ENCODE assay signal across 15 mouse cellular contexts in genomic region chr3:54589976-54590375, GRCm38 (mm10).
A peak's percentile ranks its signal among the peaks of the same experiment; 100 is the strongest.
DNase-seq lines count a peak whose midpoint lies in the region; ATAC-seq and TF ChIP-seq lines count a peak whose summit lies in the region.
"Had no signal": no experiment of that assay in that cellular context is flagged by ENCODE, and none has a peak within 500 bp of the region (broad histone marks: within the 10 kb centered on the region; RNA-seq: fewer than 3 reads in every experiment).

No protein-coding gene starts in this region.

- in situ Hi-C loops in CH12.LX (cut with MboI; ENCODE audit: low pct_ligation_motif_present, low pct_unique_long_range_greater_than_20kb, low sequenced_read_pairs) = no loop called here

- no peaks in the 10 kb centered on the region for H3K79me2 ChIP-seq in CH12.LX (replicated peaks; ENCODE audit: control insufficient read depth, extremely low read depth, insufficient read depth, poor library complexity, severe bottlenecking)

- ATAC-seq in liver, postnatal 0 days = no peak
- ATAC-seq in kidney, embryonic 16.5 days (ENCODE audit: low FRiP score, low TSS enrichment) = no peak

- DNase-seq in CD4-positive helper T cell, adult 2 months (ENCODE audit: low read depth, low spot score) = peak; percentile 54
- peak; percentile 73 for DNase-seq in CH12.LX (ENCODE audit: extremely low read depth)
- peak; percentile 52 for DNase-seq in liver, postnatal 0 days
- peak; percentile 72 for DNase-seq in splenic B cell, adult 2 months (ENCODE audit: low read depth, low spot score)
- no peak for DNase-seq in kidney, adult 11 months
- no peak for DNase-seq in retina, embryonic 14.5 days (ENCODE audit: low spot score)
- no peak for DNase-seq in adrenal gland, postnatal 36 days
- DNase-seq: adrenal gland, adult 8-10 months; cerebellum, adult 11 months; kidney, postnatal 14 days had no signal

- H3K9ac ChIP-seq in CH12.LX (ENCODE audit: insufficient read depth, low read depth) = no peak overlapping the region
- H3K9ac ChIP-seq in liver, postnatal 0 days (replicated peaks) = no peak overlapping the region
- H3K9ac ChIP-seq in kidney, embryonic 16.5 days (replicated peaks; ENCODE audit: low read length) = no peak overlapping the region
- H3K9ac ChIP-seq: heart, embryonic 15.5 days; liver, embryonic 14.5 days had no signal

- 0 out of 2 replicates have a peak overlapping the region, but pooled peaks have one; percentile 16 for H3K4me2 ChIP-seq in CH12.LX (ENCODE audit: insufficient read depth, low read depth, poor library complexity, severe bottlenecking)
- H3K4me2 ChIP-seq in liver, postnatal 0 days (ENCODE audit: low read depth, low read length) = no peak overlapping the region
- H3K4me2 ChIP-seq in kidney, embryonic 16.5 days (replicated peaks; ENCODE audit: low read depth, low read length) = no peak overlapping the region
- H3K4me2 ChIP-seq: heart, embryonic 15.5 days; midbrain, embryonic 11.5 days had no signal

- no peak for TF ChIP-seq CTCF in CH12.LX (conservative IDR thresholded peaks at IDR 0.05 in 1 of 2, IDR thresholded peaks at IDR 0.05 in 1 of 2; ENCODE audit: low read depth in 2 of 2, low read length in 2 of 2)
- no peak for TF ChIP-seq CTCF in liver, postnatal 0 days (IDR thresholded peaks at IDR 0.05; ENCODE audit: low read depth)

- TF ChIP-seq POLR2A in CH12.LX (IDR thresholded peaks at IDR 0.05; ENCODE audit: low read depth, low read length) = peak; percentile 65

- H3K27ac ChIP-seq in CH12.LX (ENCODE audit: insufficient read depth, low read depth) = peak overlapping the region; percentile 30
- no peak overlapping the region for H3K27ac ChIP-seq in liver, postnatal 0 days (ENCODE audit: low read depth)
- H3K27ac ChIP-seq in kidney, embryonic 16.5 days (ENCODE audit: low read length) = no peak overlapping the region
- H3K27ac ChIP-seq: heart, embryonic 15.5 days; liver, embryonic 14.5 days; stomach, postnatal 0 days had no signal

- TF ChIP-seq RAD21 in CH12.LX (IDR thresholded peaks at IDR 0.05; ENCODE audit: low read depth, low read length) = no peak

- peak; percentile 64 for TF ChIP-seq EP300 in CH12.LX (IDR thresholded peaks at IDR 0.05; ENCODE audit: low read length)
- TF ChIP-seq EP300 in liver, postnatal 0 days (IDR thresholded peaks at IDR 0.05; ENCODE audit: low read depth) = no peak

- 45% methylated on average over 9 of the region's 9 CpGs for WGBS in liver, postnatal 0 days (ENCODE audit: insufficient replicate concordance)
- 72% methylated on average over 9 of the region's 9 CpGs for WGBS in kidney, embryonic 16.5 days

- no peak overlapping the region for H3K4me3 ChIP-seq in CH12.LX (replicated peaks in 1 of 3; ENCODE audit: low read depth in 2 of 3, low read length in 2 of 3, poor library complexity in 1 of 3)
- H3K4me3 ChIP-seq in liver, postnatal 0 days (ENCODE audit: low read depth, low read length) = no peak overlapping the region
- H3K4me3 ChIP-seq in kidney, embryonic 16.5 days (ENCODE audit: low read length) = no peak overlapping the region
- H3K4me3 ChIP-seq: heart, embryonic 15.5 days had no signal

- no peaks in the 10 kb centered on the region for H3K36me3 ChIP-seq in CH12.LX (replicated peaks in 1 of 2; ENCODE audit: control insufficient read depth in 1 of 2, insufficient read depth in 1 of 2, low read length in 1 of 2)
- H3K36me3 ChIP-seq in liver, postnatal 0 days (replicated peaks; ENCODE audit: insufficient read depth, low read length) = no peaks in the 10 kb centered on the region
- no peaks in the 10 kb centered on the region for H3K36me3 ChIP-seq in splenic B cell, adult 2 months (ENCODE audit: control insufficient read depth, insufficient read depth, low read length, poor library complexity, severe bottlenecking)
- no peaks in the 10 kb centered on the region for H3K36me3 ChIP-seq in kidney, embryonic 16.5 days (ENCODE audit: insufficient read depth, low read length)
- H3K36me3 ChIP-seq: heart, embryonic 15.5 days had no signal

- peaks cover 4% of the 10 kb centered on the region for H3K9me3 ChIP-seq in CH12.LX (replicated peaks; ENCODE audit: low read length)
- no peaks in the 10 kb centered on the region for H3K9me3 ChIP-seq in liver, postnatal 0 days (ENCODE audit: low read length)
- H3K9me3 ChIP-seq in kidney, embryonic 16.5 days (ENCODE audit: low read length) = peaks cover 7% of the 10 kb centered on the region; the same call in 1 of the 2 replicates
- H3K9me3 ChIP-seq: heart, embryonic 15.5 days had no signal

- H3K27me3 ChIP-seq in CH12.LX (replicated peaks) = no peaks in the 10 kb centered on the region
- no peaks in the 10 kb centered on the region for H3K27me3 ChIP-seq in liver, postnatal 0 days (ENCODE audit: insufficient read depth, low read length)
- peaks cover 2% of the 10 kb centered on the region; the same call in 1 of the 2 replicates for H3K27me3 ChIP-seq in splenic B cell, adult 2 months (ENCODE audit: control insufficient read depth, insufficient read depth, low read length, poor library complexity, severe bottlenecking)
- H3K27me3 ChIP-seq in kidney, embryonic 16.5 days (ENCODE audit: insufficient read depth, low read length) = no peaks in the 10 kb centered on the region
- H3K27me3 ChIP-seq: heart, embryonic 15.5 days had no signal

- peaks cover 11 to 54% of the 10 kb centered on the region in 2 experiments for H3K4me1 ChIP-seq in CH12.LX (ENCODE audit: control insufficient read depth in 1 of 2, insufficient read depth in 2 of 2)
- H3K4me1 ChIP-seq in liver, postnatal 0 days (ENCODE audit: insufficient read depth) = no peaks in the 10 kb centered on the region
- peaks cover 9% of the 10 kb centered on the region for H3K4me1 ChIP-seq in kidney, embryonic 16.5 days (ENCODE audit: insufficient read depth, low read length)
- H3K4me1 ChIP-seq: heart, embryonic 15.5 days had no signal

- dilution Hi-C loops in CH12.LX (cut with MboI; ENCODE audit: extremely low pct_ligation_motif_present, extremely low pct_unique_long_range_greater_than_20kb, low sequenced_read_pairs) = no loop called here

TF ChIP-seq in CH12.LX, 34 proteins besides CTCF, POLR2A, EP300 and RAD21:
- TF ChIP-seq MYC (IDR thresholded peaks at IDR 0.05; ENCODE audit: low read depth, low read length) = no peak
- peak; percentile 28; the same call in 1 of the 2 replicates for TF ChIP-seq MAX (IDR thresholded peaks at IDR 0.05; ENCODE audit: low read length)
- no peak for TF ChIP-seq MAFK (IDR thresholded peaks at IDR 0.05; ENCODE audit: insufficient replicate concordance, low read length)
- peak; percentile 80; the same call in 1 of the 2 replicates for TF ChIP-seq E2F4 (IDR thresholded peaks at IDR 0.05; ENCODE audit: insufficient replicate concordance, low read depth, low read length)
- TF ChIP-seq MAZ (IDR thresholded peaks at IDR 0.05; ENCODE audit: low read depth, low read length) = no peak
- no peak for TF ChIP-seq CHD2 (IDR thresholded peaks at IDR 0.05; ENCODE audit: low read length)
- peak; percentile 70 for TF ChIP-seq TCF12 (IDR thresholded peaks at IDR 0.05; ENCODE audit: low read depth, low read length)
- TF ChIP-seq MEF2A (IDR thresholded peaks at IDR 0.05; ENCODE audit: borderline replicate concordance, low read depth, low read length) = peak; percentile 55; the same call in 1 of the 2 replicates
- peak; percentile 21; the same call in 1 of the 2 replicates for TF ChIP-seq SIN3A (IDR thresholded peaks at IDR 0.05; ENCODE audit: low read length)
- no peak for TF ChIP-seq POLR2AphosphoS2 (IDR thresholded peaks at IDR 0.05; ENCODE audit: low read depth, low read length)
- no peak for TF ChIP-seq ZKSCAN1 (IDR thresholded peaks at IDR 0.05; ENCODE audit: borderline replicate concordance, low read depth, low read length)
- TF ChIP-seq ZNF384 (IDR thresholded peaks at IDR 0.05; ENCODE audit: low read depth, low read length) = no peak; the same call in 1 of the 2 replicates
- no peak for TF ChIP-seq UBTF (IDR thresholded peaks at IDR 0.05; ENCODE audit: low read depth, low read length)
- no peak for TF ChIP-seq ZMIZ1 (IDR thresholded peaks at IDR 0.05; ENCODE audit: low read depth, low read length)
- no peak for TF ChIP-seq ZC3H11A (IDR thresholded peaks at IDR 0.05; ENCODE audit: low read depth, low read length)
- TF ChIP-seq NELFE (IDR thresholded peaks at IDR 0.05; ENCODE audit: low read depth, low read length) = no peak
- TF ChIP-seq SMC3 (IDR thresholded peaks at IDR 0.05; ENCODE audit: low read depth, low read length) = no peak
- no peak for TF ChIP-seq PAX5 (IDR thresholded peaks at IDR 0.05; ENCODE audit: low read length)
- TF ChIP-seq USF1 (IDR thresholded peaks at IDR 0.05; ENCODE audit: low read depth, low read length) = no peak
- no peak for TF ChIP-seq GABPA (IDR thresholded peaks at IDR 0.05; ENCODE audit: insufficient replicate concordance, low read depth, low read length)
- peak; percentile 88 for TF ChIP-seq ELF1 (IDR thresholded peaks at IDR 0.05; ENCODE audit: low read depth, low read length)
- no peak for TF ChIP-seq CHD1 (IDR thresholded peaks at IDR 0.05; ENCODE audit: low read depth, low read length)
- TF ChIP-seq USF2 (conservative IDR thresholded peaks at IDR 0.05; ENCODE audit: low read depth, low read length) = no peak
- TF ChIP-seq ETS1 (conservative IDR thresholded peaks at IDR 0.05; ENCODE audit: low read depth, low read length) = no peak; the same call in 1 of the 2 replicates
- peak; percentile 52; the same call in 1 of the 2 replicates for TF ChIP-seq IRF4 (IDR thresholded peaks at IDR 0.05; ENCODE audit: low read depth, low read length)
- TF ChIP-seq TBP (conservative IDR thresholded peaks at IDR 0.05; ENCODE audit: low read depth, low read length) = no peak
- no peak for TF ChIP-seq NRF1 (IDR thresholded peaks at IDR 0.05; ENCODE audit: low read depth, low read length)
- TF ChIP-seq HCFC1 (IDR thresholded peaks at IDR 0.05; ENCODE audit: low read depth, low read length) = peak; percentile 51; the same call in 1 of the 2 replicates

Comparison
In these comparisons a context has a peak if more than half of its experiments do, and no peak if none do; other contexts are left out.
1. DNase-seq: peak in CD4-positive helper T cell, adult 2 months (single experiment), CH12.LX (single experiment), liver, postnatal 0 days (single experiment) and splenic B cell, adult 2 months (single experiment); none in kidney, adult 11 months (single experiment), retina, embryonic 14.5 days (single experiment) and adrenal gland, postnatal 36 days (0 of 2).